Mouse (Mus musculus) skeletal muscle tissue, adult 2 months (tissue): ENCODE measurements at regions not wholly inside any gene's neighbourhood (a gene's known extent, or its start where the extent isn't known, plus 50 kb on each side); places are given as distances from the start of the nearest gene placed in this dataset.
"Not testable (repeated sequence)": the region's sequence is repeated elsewhere in the genome, so short reads cannot be mapped to it uniquely, and the experiment has no call there.

ENCODE experiments used
- DNase-seq: peaks from one replicate; pipeline ENCODE4 v3.0.0-alpha.2; 2012; ENCODE audit warnings: low read depth, low spot score

DNA sequence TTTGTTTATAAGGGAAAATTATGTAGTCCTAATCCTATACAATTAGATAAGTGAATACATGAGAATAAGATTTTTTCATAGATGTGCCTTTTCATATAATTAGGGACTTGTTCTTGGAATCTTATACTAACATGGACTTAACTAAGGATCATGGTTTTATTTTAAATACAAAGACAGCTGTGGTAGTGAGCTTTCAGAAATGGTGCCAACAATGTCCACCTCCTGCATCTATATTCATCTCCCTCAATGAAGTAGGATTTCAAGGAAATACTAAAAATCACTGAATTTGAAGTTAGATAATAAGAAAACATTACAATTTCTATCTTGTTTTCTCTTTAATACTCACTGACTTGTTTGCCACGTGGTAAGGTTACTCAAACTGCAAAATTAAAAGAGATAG, 619.8 kb downstream of the Anxa1 start:
- DNase-seq = no peak

DNA sequence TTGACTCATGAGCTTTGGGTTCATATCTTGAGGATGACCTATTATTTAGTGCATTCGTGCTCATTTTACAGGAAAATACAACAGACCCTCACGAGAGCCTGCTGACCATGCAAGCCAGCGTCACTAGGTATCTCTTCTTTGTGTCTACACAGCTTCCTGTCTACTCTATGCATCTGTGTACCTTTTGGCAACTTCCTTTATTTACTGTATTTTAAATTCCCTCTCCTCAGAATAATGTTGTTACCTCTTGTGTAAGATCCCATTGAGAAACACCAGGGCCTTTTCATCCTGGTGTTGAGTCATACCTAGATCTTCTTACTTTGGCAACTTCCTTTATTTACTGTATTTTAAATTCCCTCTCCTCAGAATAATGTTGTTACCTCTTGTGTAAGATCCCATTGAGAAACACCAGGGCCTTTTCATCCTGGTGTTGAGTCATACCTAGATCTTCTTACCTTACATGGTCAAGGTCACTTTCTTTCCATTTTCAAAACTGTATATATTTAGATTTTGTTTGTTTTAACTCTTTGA, 639.1 kb upstream of the Rorb start:
- not testable (repeated sequence) for DNase-seq

DNA sequence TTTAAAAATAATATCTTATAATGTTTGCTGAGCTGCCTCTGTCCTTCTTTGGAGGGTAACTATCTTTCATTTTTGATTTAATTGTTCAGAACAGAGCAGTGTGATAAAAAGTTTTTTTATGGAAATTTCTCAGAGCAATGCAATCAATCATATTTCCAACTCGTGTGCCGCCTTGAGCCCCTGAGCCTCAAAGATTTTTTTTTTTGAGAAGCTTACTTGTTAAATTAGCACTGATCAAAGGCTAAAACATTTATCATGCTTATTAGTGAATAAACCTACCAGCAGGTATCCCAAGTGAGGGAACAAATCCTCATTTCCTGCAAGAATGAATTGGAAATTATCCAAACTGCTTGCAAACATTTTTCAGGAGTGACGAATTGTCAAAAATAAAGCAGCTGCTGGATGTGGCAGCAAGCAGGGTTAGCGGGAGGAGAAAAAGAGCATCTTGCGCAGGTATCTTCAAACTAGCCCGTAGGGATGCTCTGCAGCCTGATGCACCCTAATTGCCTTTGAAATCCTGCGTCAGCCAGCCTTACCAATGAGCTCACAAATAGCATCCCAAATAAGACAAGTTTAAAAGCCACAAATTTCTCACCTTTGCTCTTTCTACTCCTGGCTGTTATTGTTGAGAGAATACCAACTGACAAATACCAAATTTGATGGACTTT, 637.0 kb upstream of the Rorb start:
- DNase-seq = no peak

DNA sequence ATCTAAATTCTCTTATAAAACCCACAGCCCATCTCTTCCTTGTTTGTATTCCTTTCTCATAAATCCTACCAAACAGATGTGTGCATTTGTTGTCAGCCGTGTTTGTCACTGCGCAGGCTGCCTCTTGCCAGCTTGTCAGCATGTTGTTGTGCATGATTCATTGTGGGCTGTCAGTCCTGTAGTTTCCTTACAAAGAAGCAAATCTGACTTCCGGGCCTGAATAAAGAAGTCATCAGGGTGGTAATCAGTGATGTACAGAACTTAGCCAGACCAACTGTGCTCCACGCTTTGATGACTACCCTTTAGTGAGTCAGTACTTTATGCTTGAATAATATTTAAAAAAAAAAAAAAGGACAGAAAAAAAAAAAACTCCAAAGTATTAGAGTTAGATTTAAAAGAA, 608.9 kb upstream of the Rorb start:
- DNase-seq = no peak
